Mouse (Mus musculus): Measurements from ENCODE around the gene Iqschfp. TPM values are rescaled to one million over a fixed set of nuclear protein-coding genes. Genes with fewer than 3 reads are reported as not detected.

The Iqschfp gene
- polyA plus RNA-seq, 1 experiment, result not detected

GRCm38 (mm10) chr3:68595316-68595925 is 703.4 kb downstream of the Iqschfp start:
- Histone ChIP-seq H3K27ac (ENCODE audit: control insufficient read depth, insufficient read depth, low read length) (no peak overlapping the region), H3K27me3 (ENCODE audit: control insufficient read depth, insufficient read depth, low read length) (no peaks in the 10 kb centered on the region), H3K36me3 (ENCODE audit: control insufficient read depth, insufficient read depth, low read length) (no peaks in the 10 kb centered on the region), H3K4me3 (ENCODE audit: control insufficient read depth, insufficient read depth, low read length) (no peak overlapping the region), H3K4me1 (replicated peaks; ENCODE audit: control insufficient read depth, insufficient read depth, low read length) (no peaks in the 10 kb centered on the region)
- TF ChIP-seq CTCF (IDR thresholded peaks at IDR 0.05; ENCODE audit: borderline replicate concordance, control insufficient read depth, extremely low read depth, insufficient read depth, low read length, poor library complexity) (no peak), POLR2A (IDR thresholded peaks at IDR 0.05; ENCODE audit: control insufficient read depth, extremely low read depth, insufficient read depth, low read length, poor library complexity) (no peak)
- DNase-seq, result no peak
- WGBS, result 81% methylated on average over 10 of the region's 10 CpGs

DNA sequence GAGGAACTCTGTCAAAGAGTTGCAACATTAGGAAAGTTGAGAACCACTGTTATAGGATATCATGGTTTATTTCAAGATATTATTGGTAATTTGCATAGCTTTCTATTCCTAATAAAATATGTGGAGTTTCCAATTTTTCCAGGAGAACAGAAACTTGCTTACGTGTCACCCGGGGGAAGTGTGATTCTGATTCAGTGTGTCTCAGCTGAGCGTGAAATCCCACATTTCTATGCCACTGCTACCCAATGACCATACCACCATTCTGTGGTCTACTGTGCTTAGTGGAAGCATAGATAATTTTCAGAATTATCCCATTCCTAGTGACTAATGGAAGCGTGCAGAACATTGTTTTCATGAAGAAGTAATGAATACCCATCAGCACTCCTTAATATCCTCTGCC is 704.9 kb downstream of the Iqschfp start:
- WGBS, result 92% methylated on average over 4 of the region's 4 CpGs
- no peak for TF ChIP-seq POLR2A (IDR thresholded peaks at IDR 0.05; ENCODE audit: control insufficient read depth, extremely low read depth, insufficient read depth, low read length, poor library complexity)
- no peak for TF ChIP-seq CTCF (IDR thresholded peaks at IDR 0.05; ENCODE audit: borderline replicate concordance, control insufficient read depth, extremely low read depth, insufficient read depth, low read length, poor library complexity)

DNA sequence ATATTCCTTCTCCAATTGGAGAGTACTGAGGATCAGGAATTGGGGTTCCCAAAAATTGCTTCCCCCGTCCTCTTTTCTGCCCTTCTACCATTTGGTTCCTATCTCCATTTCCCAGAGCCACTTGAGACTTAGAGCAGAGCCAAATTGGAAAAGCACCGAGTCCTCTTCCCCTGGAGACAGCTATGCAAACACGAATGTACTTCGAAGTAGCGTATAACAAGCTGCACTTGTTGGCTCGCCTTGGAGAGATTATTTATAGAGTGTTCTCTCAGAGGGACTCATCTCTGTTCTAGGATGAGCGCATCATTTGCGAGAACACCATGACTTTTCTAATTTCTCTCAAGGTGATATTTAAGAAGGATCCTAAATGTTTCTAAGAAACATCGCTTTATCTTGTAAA is 710.9 kb downstream of the Iqschfp start:
- no peaks in the 10 kb centered on the region for H3K4me1 ChIP-seq (replicated peaks; ENCODE audit: control insufficient read depth, insufficient read depth, low read length)
- no peak for TF ChIP-seq CTCF (IDR thresholded peaks at IDR 0.05; ENCODE audit: borderline replicate concordance, control insufficient read depth, extremely low read depth, insufficient read depth, low read length, poor library complexity)
- no peak for TF ChIP-seq POLR2A (IDR thresholded peaks at IDR 0.05; ENCODE audit: control insufficient read depth, extremely low read depth, insufficient read depth, low read length, poor library complexity)
- H3K36me3 ChIP-seq (ENCODE audit: control insufficient read depth, insufficient read depth, low read length), result no peaks in the 10 kb centered on the region
- no peaks in the 10 kb centered on the region for H3K27me3 ChIP-seq (ENCODE audit: control insufficient read depth, insufficient read depth, low read length)
- no peak overlapping the region for H3K4me3 ChIP-seq (ENCODE audit: control insufficient read depth, insufficient read depth, low read length)
- no peak overlapping the region for H3K27ac ChIP-seq (ENCODE audit: control insufficient read depth, insufficient read depth, low read length)
- DNase-seq, result no peak
- WGBS, result 97% methylated on average over 9 of the region's 9 CpGs

More for the DNA sequence above, 704.9 kb downstream of the Iqschfp start:
- Histone ChIP-seq H3K4me1 (replicated peaks; ENCODE audit: control insufficient read depth, insufficient read depth, low read length) (no peaks in the 10 kb centered on the region), H3K27me3 (ENCODE audit: control insufficient read depth, insufficient read depth, low read length) (no peaks in the 10 kb centered on the region), H3K27ac (ENCODE audit: control insufficient read depth, insufficient read depth, low read length) (no peak overlapping the region), H3K36me3 (ENCODE audit: control insufficient read depth, insufficient read depth, low read length) (no peaks in the 10 kb centered on the region), H3K4me3 (ENCODE audit: control insufficient read depth, insufficient read depth, low read length) (no peak overlapping the region)
- DNase-seq, result no peak

DNA sequence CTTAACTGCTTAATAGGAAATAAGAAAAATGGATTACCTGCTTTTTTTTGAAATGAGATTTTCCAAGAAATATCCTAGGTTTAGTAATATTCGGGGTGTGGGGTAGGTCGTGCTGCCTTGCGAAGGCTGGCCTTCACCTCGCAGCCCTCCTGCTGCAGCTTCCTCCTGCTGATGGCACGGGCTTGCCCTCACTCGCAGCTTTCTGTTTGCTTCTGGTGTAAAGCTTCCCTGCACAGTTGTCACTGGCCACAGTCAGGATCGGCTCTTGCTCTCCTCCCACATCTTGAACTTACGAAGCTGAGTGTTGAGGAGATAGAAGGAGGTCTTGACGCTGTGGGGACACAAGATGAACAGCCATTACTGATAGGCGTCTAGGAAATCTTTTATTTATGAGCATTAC is 712.4 kb downstream of the Iqschfp start:
- no peak for TF ChIP-seq POLR2A (IDR thresholded peaks at IDR 0.05; ENCODE audit: control insufficient read depth, extremely low read depth, insufficient read depth, low read length, poor library complexity)
- TF ChIP-seq CTCF (IDR thresholded peaks at IDR 0.05; ENCODE audit: borderline replicate concordance, control insufficient read depth, extremely low read depth, insufficient read depth, low read length, poor library complexity), result no peak
- H3K36me3 ChIP-seq (ENCODE audit: control insufficient read depth, insufficient read depth, low read length), result no peaks in the 10 kb centered on the region
- no peaks in the 10 kb centered on the region for H3K4me1 ChIP-seq (replicated peaks; ENCODE audit: control insufficient read depth, insufficient read depth, low read length)
- DNase-seq, result no peak
- no peaks in the 10 kb centered on the region for H3K27me3 ChIP-seq (ENCODE audit: control insufficient read depth, insufficient read depth, low read length)
- H3K4me3 ChIP-seq (ENCODE audit: control insufficient read depth, insufficient read depth, low read length), result no peak overlapping the region
- 72% methylated on average over 10 of the region's 10 CpGs for WGBS
- no peak overlapping the region for H3K27ac ChIP-seq (ENCODE audit: control insufficient read depth, insufficient read depth, low read length)

GRCm38 (mm10) chr3:68604962-68605361 is 712.9 kb downstream of the Iqschfp start:
- Histone ChIP-seq H3K27me3 (ENCODE audit: control insufficient read depth, insufficient read depth, low read length) (no peaks in the 10 kb centered on the region), H3K4me1 (replicated peaks; ENCODE audit: control insufficient read depth, insufficient read depth, low read length) (no peaks in the 10 kb centered on the region), H3K27ac (ENCODE audit: control insufficient read depth, insufficient read depth, low read length) (no peak overlapping the region), H3K4me3 (ENCODE audit: control insufficient read depth, insufficient read depth, low read length) (no peak overlapping the region), H3K36me3 (ENCODE audit: control insufficient read depth, insufficient read depth, low read length) (no peaks in the 10 kb centered on the region)
- DNase-seq, result no peak
- TF ChIP-seq CTCF (IDR thresholded peaks at IDR 0.05; ENCODE audit: borderline replicate concordance, control insufficient read depth, extremely low read depth, insufficient read depth, low read length, poor library complexity) (no peak), POLR2A (IDR thresholded peaks at IDR 0.05; ENCODE audit: control insufficient read depth, extremely low read depth, insufficient read depth, low read length, poor library complexity) (no peak)
- WGBS, result 94% methylated on average over 10 of the region's 10 CpGs

DNA sequence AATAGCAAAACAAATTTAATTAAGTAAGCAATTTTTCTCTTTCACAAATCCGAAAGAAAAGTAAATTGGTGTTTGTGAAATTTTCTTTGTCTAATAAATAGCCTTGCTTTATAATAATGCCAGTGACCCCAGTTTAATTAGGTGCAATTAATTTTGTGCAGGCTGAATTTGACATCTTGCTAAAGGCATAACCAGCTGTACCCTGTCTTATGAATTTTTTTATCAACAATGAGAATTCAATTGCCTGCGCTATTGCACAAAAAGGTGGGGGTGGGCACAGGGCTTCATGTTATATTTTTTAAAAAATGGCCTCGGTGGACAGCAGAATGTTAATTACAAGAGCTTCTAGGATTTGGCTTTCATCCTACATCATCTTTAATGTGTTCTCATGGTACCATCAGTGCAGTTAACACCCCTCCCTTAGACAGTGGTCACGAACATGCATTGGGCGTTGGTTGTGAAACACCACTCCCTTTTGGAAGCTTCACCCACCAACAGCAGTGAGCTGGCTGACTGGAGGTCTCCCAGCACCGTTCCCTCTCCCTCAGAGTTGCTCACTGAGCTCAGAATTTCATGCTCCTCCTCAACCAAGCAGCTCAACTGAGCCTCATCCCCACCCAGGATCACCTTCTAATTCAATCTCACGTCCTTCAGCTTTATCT is 714.0 kb downstream of the Iqschfp start:
- TF ChIP-seq CTCF (IDR thresholded peaks at IDR 0.05; ENCODE audit: borderline replicate concordance, control insufficient read depth, extremely low read depth, insufficient read depth, low read length, poor library complexity), result no peak
- TF ChIP-seq POLR2A (IDR thresholded peaks at IDR 0.05; ENCODE audit: control insufficient read depth, extremely low read depth, insufficient read depth, low read length, poor library complexity), result no peak
- no peaks in the 10 kb centered on the region for H3K36me3 ChIP-seq (ENCODE audit: control insufficient read depth, insufficient read depth, low read length)
- H3K4me3 ChIP-seq (ENCODE audit: control insufficient read depth, insufficient read depth, low read length), result no peak overlapping the region
- no peaks in the 10 kb centered on the region for H3K4me1 ChIP-seq (replicated peaks; ENCODE audit: control insufficient read depth, insufficient read depth, low read length)
- no peak for DNase-seq
- no peaks in the 10 kb centered on the region for H3K27me3 ChIP-seq (ENCODE audit: control insufficient read depth, insufficient read depth, low read length)
- H3K27ac ChIP-seq (ENCODE audit: control insufficient read depth, insufficient read depth, low read length), result no peak overlapping the region
- WGBS, result 91% methylated on average over 7 of the region's 7 CpGs

All from thymus, adult 2 months (tissue).